Mouse (Mus musculus) ovary, adult 10 weeks (tissue): ENCODE measurements around the gene Hnrnpa0. TPM values are rescaled to one million over a fixed set of nuclear protein-coding genes. Genes with fewer than 3 reads are reported as not detected.

Source experiments
- polyA plus RNA-seq: library from polyadenylated mRNA; stranded (reverse); fragments of 350-450 nt; fragmentation: Illumina TruSeq; extraction: RNeasy Lipid Tissue Mini Kit (QIAGEN cat#74804); gene quantifications from one replicate; pipeline ENCODE4 v1.2.3, GENCODE M21; 2014

The Hnrnpa0 gene
- 317 TPM for polyA plus RNA-seq

DNA sequence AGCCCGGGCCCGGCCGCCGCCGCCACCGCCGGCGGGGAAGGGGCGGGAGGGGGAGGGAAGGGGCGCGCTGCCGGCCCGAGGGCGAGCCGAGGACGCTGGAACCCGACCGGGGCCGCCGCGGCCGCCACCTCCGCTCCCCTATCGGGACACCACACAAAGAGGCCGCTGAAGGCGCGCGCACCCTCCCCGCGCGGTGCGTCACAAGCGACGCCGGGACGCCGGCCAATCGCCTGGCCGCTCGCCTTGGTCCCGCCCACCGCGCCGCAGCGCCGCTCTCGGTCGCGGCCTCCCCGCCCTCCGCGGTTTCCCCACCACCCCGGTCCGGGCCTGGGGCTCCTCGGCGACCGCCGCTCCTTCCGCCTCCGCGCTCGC, at the start of gene Hnrnpa0:
TSS of gene Hnrnpa0 (minus strand) at position 161 of the 372 bp plus-strand sequence.

DNA sequence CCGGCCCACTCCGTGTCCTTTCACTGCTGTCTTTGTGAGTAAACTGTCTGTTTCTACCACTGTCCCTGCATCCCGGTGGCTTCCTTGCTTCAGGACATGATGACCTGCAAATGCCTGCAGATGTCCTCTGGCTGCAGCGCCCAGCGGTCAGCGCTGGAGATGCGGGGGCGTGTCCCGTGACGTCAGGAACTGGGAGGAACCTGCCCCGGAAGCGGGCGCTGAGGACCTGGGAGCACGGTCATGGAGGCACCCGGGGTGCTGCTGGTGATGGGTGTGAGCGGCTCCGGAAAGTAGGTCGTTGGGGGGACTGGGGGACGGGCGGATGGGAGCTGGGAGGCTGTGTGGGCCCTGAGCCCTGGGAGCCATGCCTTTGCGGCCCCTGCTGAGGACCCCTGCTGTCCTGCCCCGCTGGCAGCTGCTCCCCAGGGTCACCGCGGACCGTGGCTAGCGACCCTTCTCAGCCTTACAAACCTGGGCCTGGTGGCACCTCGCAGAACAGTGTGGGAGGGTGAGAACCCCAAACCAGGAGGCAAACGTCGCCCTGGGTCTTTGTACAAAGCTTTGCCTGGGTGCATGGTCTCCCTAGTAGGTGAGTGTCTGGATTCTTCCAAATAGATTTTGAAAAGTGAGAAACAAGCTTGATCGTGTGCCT, 29.2 kb upstream of the Hnrnpa0 start, which contains the start of gene Idnk:
TSS of gene Idnk (plus strand) at position 203 of the 652 bp plus-strand sequence.

DNA sequence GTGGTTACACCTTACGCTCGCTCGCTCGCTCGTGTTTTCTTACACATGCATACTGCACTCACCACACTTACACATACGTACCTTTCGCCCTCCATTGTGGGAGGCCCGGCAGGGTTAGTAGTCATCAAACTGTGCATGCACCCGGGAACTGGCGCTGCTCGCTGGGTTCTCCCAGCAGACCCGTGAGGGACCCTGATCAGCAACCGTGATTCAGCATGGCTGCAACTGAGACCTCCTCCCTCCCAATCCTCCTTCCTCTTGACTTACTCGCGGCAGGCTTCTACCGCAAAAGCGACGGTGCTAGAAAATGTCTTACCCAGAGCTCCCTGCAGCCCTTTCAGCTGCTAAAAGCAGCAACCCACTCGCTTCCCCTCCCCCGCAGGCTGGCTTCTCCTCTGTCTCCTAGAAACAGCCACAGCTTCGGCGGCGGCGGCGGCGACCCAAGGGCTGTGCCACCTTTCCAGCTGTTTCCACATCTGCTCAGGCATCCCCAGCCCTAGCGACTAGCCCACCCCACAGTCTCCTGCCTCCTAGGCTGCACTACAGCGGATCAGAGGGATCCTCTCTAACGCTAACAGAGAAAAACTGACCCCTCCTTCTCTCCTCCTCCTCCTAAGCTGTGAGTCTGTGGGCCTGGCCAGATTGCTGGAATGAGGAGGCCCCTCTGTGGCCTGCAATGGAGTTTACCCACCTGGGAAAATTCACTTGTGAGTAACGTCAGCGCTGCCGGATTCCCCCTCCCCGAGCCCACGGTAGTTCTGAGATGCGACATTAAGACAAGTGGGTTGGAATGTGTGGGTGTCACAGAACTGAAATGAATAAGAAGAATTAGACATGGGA, 15.1 kb downstream of the Hnrnpa0 start, which contains the start of gene Klhl3:
TSS of gene Klhl3 (minus strand) at position 532 of the 840 bp plus-strand sequence.

Other genes starting within 250 kb of the Hnrnpa0 start
- 0.91 TPM for gene Spock1, start 220.2 kb downstream of the Hnrnpa0 start, polyA plus RNA-seq
- gene Klhl3, start 15.0 kb downstream of the Hnrnpa0 start, polyA plus RNA-seq, result 4.8 TPM
- 3.8 TPM for gene Idnk, start 29.1 kb upstream of the Hnrnpa0 start, polyA plus RNA-seq
- 195 TPM for gene Ubqln1, start 87.1 kb upstream of the Hnrnpa0 start, polyA plus RNA-seq
- gene Gkap1, start 147.1 kb upstream of the Hnrnpa0 start, polyA plus RNA-seq, result 149 TPM
- 2.8 TPM for gene Kif27, start 230.6 kb upstream of the Hnrnpa0 start, polyA plus RNA-seq